Mouse (Mus musculus) forebrain, embryonic 14.5 days (tissue): Measurements from ENCODE around the gene Decr2. TPM values are rescaled to one million over a fixed set of nuclear protein-coding genes. Genes with fewer than 3 reads are reported as not detected.
A peak's percentile ranks its signal among the peaks of the same experiment; 100 is the strongest.
"Not testable (repeated sequence)": the region's sequence is repeated elsewhere in the genome, so short reads cannot be mapped to it uniquely, and the experiment has no call there.

ENCODE experiments used
- ATAC-seq: fragments of 200-750 bp; cut with Nextera tagmentation; 2 replicates; pipeline ENCODE4 v1.8.0; 2017; ENCODE audit warnings: mild to moderate bottlenecking, moderate library complexity
- DNase-seq: peaks from one replicate; pipeline ENCODE4 v3.0.0-alpha.2; 2015; ENCODE audit warnings: low spot score
- H3K27ac ChIP-seq: fragments of 300-500 bp; sonication (generic); 2 replicates; pipeline ENCODE4 v1.5.1; 2014; ENCODE audit warnings: low read depth, mild to moderate bottlenecking, control low read depth, low read length, moderate library complexity
- H3K27me3 ChIP-seq: fragments of 300-500 bp; sonication (generic); replicated peaks from 2 replicates; pipeline ENCODE4 v1.6.1; 2014; ENCODE audit warnings: low read length, control low read depth, mixed read lengths; ENCODE audit not compliant: control insufficient read depth, insufficient read depth
- H3K36me3 ChIP-seq: fragments of 300-500 bp; sonication (generic); 2 replicates; pipeline ENCODE4 v1.6.1; 2014; ENCODE audit warnings: low read length, control low read depth; ENCODE audit not compliant: control insufficient read depth, insufficient read depth
- H3K4me1 ChIP-seq: fragments of 300-500 bp; sonication (generic); 2 replicates; pipeline ENCODE4 v1.6.1; 2014; ENCODE audit warnings: antibody characterized with exemption, low read length, control low read depth; ENCODE audit not compliant: control insufficient read depth, insufficient read depth
- H3K4me2 ChIP-seq: fragments of 300-500 bp; sonication (generic); 2 replicates; pipeline ENCODE4 v1.6.1; 2014; ENCODE audit warnings: mild to moderate bottlenecking, control low read depth, low read length
- H3K4me3 ChIP-seq: fragments of 300-500 bp; sonication (generic); 2 replicates; pipeline ENCODE4 v1.5.1; 2014; ENCODE audit warnings: low read depth, low read length, control low read depth
- H3K9ac ChIP-seq: fragments of 300-500 bp; sonication (generic); 2 replicates; pipeline ENCODE4 v1.6.1; 2014; ENCODE audit warnings: mild to moderate bottlenecking, low read length, control low read depth, moderate library complexity
- H3K9me3 ChIP-seq: fragments of 300-500 bp; sonication (generic); replicated peaks from 2 replicates; pipeline ENCODE4 v1.6.1; 2016; ENCODE audit warnings: low read length, control low read depth, mixed read lengths; ENCODE audit not compliant: control insufficient read depth
- WGBS: fragments of 180-500 bp; shearing (Covaris S2); extraction: QIAGEN DNeasy Blood & Tissue Kit; methylation state at CpG from one replicate; pipeline ENCODE4 v1.1.7; 2014; 5-methylcytosine and 5-hydroxymethylcytosine counted together
- polyA plus RNA-seq: library from polyadenylated mRNA; unstranded; fragments of >200 nt; fragmentation: Nextera tagmentation; extraction: Ambion mirVana; gene quantifications from 2 replicates; pipeline ENCODE4 v1.2.1, GENCODE M21; 2014

Gene Decr2
- polyA plus RNA-seq, 1 experiment from 2014 or later = 14.4 TPM

- ATAC-seq = peak; percentile 79
- peak overlapping the region; percentile 9; the same call in 1 of the 2 replicates for H3K9ac ChIP-seq
These were observed 47.4 kb downstream of the Decr2 start for GRCm38 (mm10) chr17:26042599-26043248.

DNA sequence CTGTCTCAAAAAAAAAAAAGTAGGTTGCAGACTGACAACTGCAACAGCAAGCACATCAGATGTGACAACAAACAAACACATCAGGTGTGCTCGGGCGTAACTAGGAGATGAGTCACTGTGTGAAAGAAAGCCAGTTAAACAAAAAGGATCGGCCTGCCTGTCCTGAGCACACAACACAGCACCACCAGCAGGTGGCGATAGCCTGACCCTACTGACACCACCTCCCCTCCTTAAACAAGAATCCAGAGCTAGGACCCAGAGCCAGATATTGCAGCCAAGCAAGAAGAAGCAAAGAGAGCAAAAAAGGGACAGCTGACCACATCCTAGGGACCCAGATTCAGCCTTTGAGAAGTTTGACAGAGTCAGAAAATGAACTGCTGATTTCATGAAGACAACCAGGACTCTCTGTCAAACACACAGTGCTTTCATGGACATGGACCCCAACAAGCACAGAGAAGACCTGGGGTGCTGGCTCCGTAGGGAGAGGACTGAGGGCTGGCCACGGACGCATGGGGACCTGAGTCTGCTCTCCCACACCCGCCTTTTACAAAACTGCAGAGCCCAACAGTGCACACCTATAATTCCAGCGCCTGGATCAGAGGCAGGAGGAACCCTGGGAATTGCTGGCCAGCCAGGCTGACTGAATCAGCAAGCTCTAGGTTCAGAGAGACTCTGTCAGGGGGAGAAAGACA lies 48.9 kb downstream of the Decr2 start:
- 51% methylated on average over 9 of the region's 9 CpGs for WGBS
- Histone ChIP-seq H3K4me2 (no peak overlapping the region), H3K27me3 (no peaks in the 10 kb centered on the region), H3K9me3 (no peaks in the 10 kb centered on the region), H3K4me3 (no peak overlapping the region), H3K9ac (no peak overlapping the region), H3K4me1 (peaks cover 15% of the 10 kb centered on the region), H3K36me3 (peaks cover 6% of the 10 kb centered on the region), H3K27ac (0 out of 2 replicates have a peak overlapping the region, but pooled peaks have one; percentile 9)
- DNase-seq = peak; percentile 66
- ATAC-seq = no peak

More at GRCm38 (mm10) chr17:26042599-26043248, 47.4 kb downstream of the Decr2 start:
- peak overlapping the region; percentile 18; the same call in 1 of the 2 replicates for H3K4me2 ChIP-seq
- H3K27me3 ChIP-seq = no peaks in the 10 kb centered on the region
- H3K4me1 ChIP-seq = peaks cover 18% of the 10 kb centered on the region
- 35% methylated on average over 13 of the region's 13 CpGs for WGBS
- no peak overlapping the region for H3K4me3 ChIP-seq
- H3K36me3 ChIP-seq = 0 out of 2 replicates have a peak, but pooled peaks cover 4% of the 10 kb centered on the region
- DNase-seq = peak; percentile 62
- no peaks in the 10 kb centered on the region for H3K9me3 ChIP-seq
- H3K27ac ChIP-seq = peak overlapping the region; percentile 83

DNA sequence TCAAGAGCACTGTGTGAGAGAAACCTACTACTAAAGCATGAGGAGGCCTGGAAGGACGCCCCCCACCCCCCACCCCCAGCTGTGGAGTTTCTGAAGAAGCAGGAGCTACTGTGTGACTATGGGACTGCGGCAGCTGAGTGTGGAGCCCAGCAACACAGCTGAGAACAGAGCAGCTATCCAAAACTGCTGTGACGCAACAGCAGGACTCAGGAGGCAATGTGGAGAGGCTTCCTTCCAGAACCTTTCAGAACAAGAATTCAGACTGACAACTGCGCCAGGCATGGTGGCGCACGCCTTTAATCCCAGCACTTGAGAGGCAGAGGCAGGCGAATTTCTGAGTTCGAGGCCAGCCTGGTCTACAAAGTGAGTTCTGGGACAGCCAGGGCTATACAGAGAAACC lies 49.4 kb downstream of the Decr2 start:
- H3K9ac ChIP-seq, H3K9me3 ChIP-seq: not testable (repeated sequence)
- 87% methylated on average over 8 of the region's 8 CpGs for WGBS

DNA sequence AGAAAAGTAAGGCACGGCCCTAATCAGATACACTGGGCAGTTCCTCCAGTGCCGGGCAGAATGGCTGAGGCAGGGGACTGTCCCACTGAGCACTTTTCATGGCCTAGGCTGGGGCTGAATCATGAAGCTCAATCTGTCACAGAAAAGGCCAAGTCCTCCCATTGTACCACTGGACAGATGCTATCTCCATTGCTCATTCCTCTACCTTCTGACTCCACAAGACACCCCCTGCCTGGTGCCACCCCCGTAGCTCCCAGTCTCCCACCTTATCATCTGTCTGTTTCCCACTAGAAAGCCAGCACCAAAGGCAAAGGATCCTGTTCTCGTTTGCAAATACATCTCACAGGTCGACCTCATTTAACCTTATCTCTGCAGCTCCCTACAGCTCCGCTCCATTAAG lies 58.1 kb downstream of the Decr2 start:
- Histone ChIP-seq H3K36me3 (peaks cover 47% of the 10 kb centered on the region), H3K4me3 (no peak overlapping the region), H3K4me2 (no peak overlapping the region), H3K27me3 (no peaks in the 10 kb centered on the region), H3K9me3 (no peaks in the 10 kb centered on the region), H3K4me1 (no peaks in the 10 kb centered on the region), H3K9ac (no peak overlapping the region), H3K27ac (no peak overlapping the region)
- DNase-seq (no peak), ATAC-seq (no peak)
- WGBS = 92% methylated on average over 6 of the region's 6 CpGs

More for the DNA sequence above, 49.4 kb downstream of the Decr2 start:
- not testable (repeated sequence) for H3K4me3 ChIP-seq, H3K27me3 ChIP-seq, H3K27ac ChIP-seq, ATAC-seq, DNase-seq, H3K4me2 ChIP-seq
- H3K4me1 ChIP-seq = peaks cover 15% of the 10 kb centered on the region
- H3K36me3 ChIP-seq = peaks cover 12% of the 10 kb centered on the region

- 85% methylated on average over 5 of the region's 5 CpGs for WGBS
- Histone ChIP-seq H3K36me3 (peaks cover 47% of the 10 kb centered on the region), H3K4me3 (no peak overlapping the region), H3K27ac (no peak overlapping the region), H3K4me1 (no peaks in the 10 kb centered on the region), H3K27me3 (no peaks in the 10 kb centered on the region), H3K9ac (no peak overlapping the region), H3K9me3 (no peaks in the 10 kb centered on the region), H3K4me2 (no peak overlapping the region)
- ATAC-seq (no peak), DNase-seq (no peak)
These were observed 58.6 kb downstream of the Decr2 start for GRCm38 (mm10) chr17:26031583-26031982.

Other genes starting within 250 kb of the Decr2 start
- 5.1 and 6.2 TPM in 2 replicates for gene Gm20683, start 248.6 kb downstream of the Decr2 start, polyA plus RNA-seq
- 9.6 and 11.3 TPM in 2 replicates for gene Rhot2, start 245.5 kb downstream of the Decr2 start, polyA plus RNA-seq
- 11.6 and 12.2 TPM in 2 replicates for gene Wdr90, start 228.8 kb downstream of the Decr2 start, polyA plus RNA-seq
- gene Mcrip2, start 221.6 kb downstream of the Decr2 start, polyA plus RNA-seq = 15.9 and 17.0 TPM in 2 replicates
- 60.5 and 66.0 TPM in 2 replicates for gene Mettl26, start 215.3 kb downstream of the Decr2 start, polyA plus RNA-seq
- gene Wfikkn1, start 209.5 kb downstream of the Decr2 start, polyA plus RNA-seq = 0.36 and 0.47 TPM in 2 replicates
- gene Rab40c, start 170.6 kb downstream of the Decr2 start, polyA plus RNA-seq = 31.6 and 33.3 TPM in 2 replicates
- 49.5 and 52.6 TPM in 2 replicates for gene Pigq, start 145.4 kb downstream of the Decr2 start, polyA plus RNA-seq
- gene Nhlrc4, start 145.4 kb downstream of the Decr2 start, polyA plus RNA-seq = not detected in 2 replicates
- gene A930017K11Rik, start 137.8 kb downstream of the Decr2 start, polyA plus RNA-seq = 0.18 TPM in 1 of 2 replicates, not detected in the other
- 17.0 and 20.3 TPM in 2 replicates for gene Capn15, start 104.5 kb downstream of the Decr2 start, polyA plus RNA-seq
- gene Rab11fip3, start 20.8 kb downstream of the Decr2 start, polyA plus RNA-seq = 15.2 and 20.5 TPM in 2 replicates
- gene Nme4, start 5.3 kb upstream of the Decr2 start, polyA plus RNA-seq = 31.3 and 40.0 TPM in 2 replicates
- 1.5 and 1.9 TPM in 2 replicates for gene Tmem8, start 23.0 kb upstream of the Decr2 start, polyA plus RNA-seq
- 242 and 250 TPM in 2 replicates for gene Mrpl28, start 33.2 kb upstream of the Decr2 start, polyA plus RNA-seq
- gene Axin1, start 48.4 kb upstream of the Decr2 start, polyA plus RNA-seq = 10.3 and 11.0 TPM in 2 replicates
- not detected in 2 replicates for gene Pdia2, start 108.8 kb upstream of the Decr2 start, polyA plus RNA-seq
- 1.7 and 3.2 TPM in 2 replicates for gene Rgs11, start 112.6 kb upstream of the Decr2 start, polyA plus RNA-seq
- gene Arhgdig, start 117.4 kb upstream of the Decr2 start, polyA plus RNA-seq = 33.8 and 44.4 TPM in 2 replicates
- gene Fam234a, start 153.9 kb upstream of the Decr2 start, polyA plus RNA-seq = 15.8 and 21.4 TPM in 2 replicates
- gene Luc7l, start 162.6 kb upstream of the Decr2 start, polyA plus RNA-seq = 81.4 and 101 TPM in 2 replicates